Mouse (Mus musculus) heart, postnatal 0 days (tissue): ENCODE measurements around the gene Kif1b.

ENCODE experiments used
- CTCF ChIP-seq: IDR thresholded peaks from 2 replicates; pipeline ENCODE4 v1.5.1; 2016; ENCODE audit warnings: antibody characterized with exemption, control low read depth, low read depth
- EP300 ChIP-seq: IDR thresholded peaks from 2 replicates; pipeline ENCODE4 v1.6.1; 2016; ENCODE audit warnings: antibody characterized with exemption, low read depth

- TF ChIP-seq EP300 (no peak), CTCF (no peak)
These were observed 87.4 kb downstream of the Kif1b start for GRCm38 (mm10) chr4:149220042-149220473.
